Mouse (Mus musculus) megakaryocyte progenitor cell, adult 5-6 weeks (primary cell): ENCODE results near the gene Evi2b. TPM values are rescaled to one million over a fixed set of nuclear protein-coding genes. Genes with fewer than 3 reads are reported as not detected.

Experiments used
- ATAC-seq: replicated peaks from 2 replicates; pipeline ENCODE4 v1.8.0; 2016; ENCODE audit warnings: mild to moderate bottlenecking, moderate TSS enrichment, inconsistent platforms; ENCODE audit not compliant: poor library complexity
- total RNA-seq, 2 experiments: library from RNA; stranded (forward) in 1 of 2; stranded (reverse) in 1 of 2; fragments of 157-497, 149-512 nt in 1 of 2; fragments of 200-1000 nt in 1 of 2; gene quantifications; 2 replicates each; pipeline versions ENCODE4 v1.2.3 to v1.2.4; 2015 to 2017

Evi2b gene
- 454 and 486 TPM in 2 replicates for total RNA-seq (2015)
- 75.7 and 78.7 TPM in 2 replicates for total RNA-seq (2017)

DNA sequence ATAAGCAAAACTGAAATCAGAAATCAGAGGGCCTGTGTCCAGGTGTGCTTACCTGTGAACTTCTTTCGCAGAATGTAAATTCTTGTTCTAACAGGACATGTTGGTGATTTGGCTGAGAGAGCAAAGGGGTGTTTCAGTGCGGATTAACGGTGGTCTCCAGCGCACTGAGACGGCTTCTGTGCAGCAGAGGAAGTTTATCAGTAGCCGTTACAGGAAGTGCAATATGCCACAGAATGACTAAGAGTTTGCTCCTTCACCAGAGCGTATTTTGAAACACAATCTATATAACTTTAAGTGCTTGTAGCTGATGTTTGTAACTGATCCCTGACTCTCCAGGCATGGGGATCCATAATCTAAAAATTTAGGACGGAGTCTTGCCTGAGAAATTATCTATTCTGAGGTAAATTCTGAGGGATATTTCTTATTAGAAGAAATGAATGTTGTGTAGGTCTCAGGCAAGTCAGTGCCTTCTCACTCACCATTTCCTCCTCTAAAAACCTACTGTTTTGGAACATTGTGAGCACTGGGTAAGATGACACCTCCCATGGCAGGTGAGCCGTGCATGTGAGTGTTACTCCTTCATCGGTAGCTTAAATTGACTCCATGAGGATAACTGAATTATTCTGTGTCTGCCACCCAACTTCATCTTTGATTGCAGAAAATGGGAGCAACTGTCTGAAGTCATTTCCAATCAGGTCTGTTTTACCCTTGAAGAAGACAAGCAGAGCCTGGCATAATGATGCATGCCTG lies at the start of gene Evi2b:
Evi2b (minus strand) TSS at position 203 of the 750 bp plus-strand sequence.
- peak; percentile 59 for ATAC-seq

DNA sequence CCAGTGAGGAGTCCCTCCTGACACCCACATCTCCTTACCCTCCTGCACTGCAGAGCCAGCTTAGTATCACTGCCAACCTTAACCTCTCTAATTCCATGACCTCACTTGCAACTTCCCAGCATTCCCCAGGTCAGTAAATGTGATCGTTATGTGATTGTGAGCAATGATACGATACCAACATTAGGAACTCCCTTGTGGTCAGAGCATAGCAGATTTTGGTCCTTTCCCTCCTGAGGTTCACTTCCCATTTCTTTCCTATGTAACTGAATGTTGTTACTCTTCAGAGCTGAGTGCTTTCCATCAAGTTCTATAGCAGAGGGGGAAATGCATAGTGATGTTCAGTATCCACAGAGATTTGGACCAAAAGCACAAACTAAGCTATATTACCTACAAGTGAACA lies 46.8 kb upstream of the Evi2b start:
- peak; percentile 44 for ATAC-seq

DNA sequence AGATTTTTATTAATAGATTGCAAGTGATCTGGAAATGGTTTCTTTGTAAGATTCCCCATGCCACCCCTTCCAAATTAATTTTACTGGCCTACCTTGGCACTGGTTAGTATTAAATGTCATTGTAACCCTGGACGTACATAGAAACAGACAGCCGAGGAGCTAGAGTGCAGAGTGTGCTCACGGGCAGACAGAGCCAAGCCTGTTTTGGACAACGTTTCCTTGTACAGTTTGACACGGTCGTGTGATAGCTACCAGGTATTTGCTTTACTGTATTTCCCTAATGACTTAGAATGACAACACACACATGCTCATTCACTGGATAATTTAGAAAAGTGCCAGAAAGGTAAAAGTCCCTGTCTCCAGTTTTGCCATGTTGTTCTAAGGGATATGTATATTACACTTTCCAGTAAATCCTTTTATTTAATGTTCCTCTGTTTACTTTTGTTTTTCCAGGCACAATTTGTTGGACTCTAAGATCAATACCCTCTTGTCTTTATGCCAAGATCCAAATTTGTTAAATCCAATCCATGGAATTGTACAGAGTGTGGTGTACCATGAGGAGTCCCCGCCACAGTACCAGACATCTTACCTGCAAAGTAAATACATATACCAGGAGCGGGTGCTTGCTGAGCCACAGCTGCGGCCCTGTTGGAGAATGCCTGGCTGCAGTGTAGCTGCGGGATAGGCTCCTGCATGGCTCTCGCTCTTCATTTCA lies 44.8 kb upstream of the Evi2b start:
- no peak for ATAC-seq

DNA sequence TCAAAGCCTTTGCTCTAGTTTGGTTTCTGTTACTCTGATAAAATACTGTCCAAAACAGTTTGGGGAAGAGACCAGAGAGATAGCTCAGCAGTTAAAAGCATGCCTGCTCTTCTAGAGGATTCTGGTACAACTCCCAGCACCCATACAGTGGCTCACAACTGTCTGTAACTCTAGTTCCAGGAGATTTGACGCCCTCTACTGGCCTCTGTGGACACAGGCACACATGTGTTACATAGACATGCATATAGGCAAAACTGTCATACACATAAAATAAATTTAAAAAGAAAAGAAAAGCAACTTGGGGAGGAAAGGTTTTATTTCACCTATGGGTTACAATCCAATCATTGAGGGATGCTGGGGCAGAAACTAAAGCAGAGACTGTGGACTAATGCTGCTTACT lies 43.4 kb upstream of the Evi2b start:
- ATAC-seq = no peak

DNA sequence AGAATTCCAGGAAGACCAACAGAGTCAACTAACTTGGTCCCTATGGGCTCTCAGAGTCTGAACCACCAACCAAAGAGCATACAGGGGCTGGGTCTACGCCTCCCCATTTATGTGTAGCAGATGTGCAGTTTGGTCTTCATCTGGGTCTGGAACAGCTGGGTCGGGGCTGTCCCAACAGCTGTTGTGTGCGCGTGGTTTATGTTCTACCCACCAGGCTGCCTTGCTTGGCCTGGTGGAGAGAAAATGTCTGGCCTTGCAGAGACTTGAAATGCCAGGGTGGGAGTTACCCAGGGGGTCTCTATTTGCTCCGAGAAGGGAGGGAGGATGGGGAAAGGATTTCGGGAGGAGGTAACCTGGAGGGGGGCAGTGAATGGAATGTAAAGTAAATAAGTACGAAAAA lies 39.9 kb upstream of the Evi2b start:
- ATAC-seq = no peak

DNA sequence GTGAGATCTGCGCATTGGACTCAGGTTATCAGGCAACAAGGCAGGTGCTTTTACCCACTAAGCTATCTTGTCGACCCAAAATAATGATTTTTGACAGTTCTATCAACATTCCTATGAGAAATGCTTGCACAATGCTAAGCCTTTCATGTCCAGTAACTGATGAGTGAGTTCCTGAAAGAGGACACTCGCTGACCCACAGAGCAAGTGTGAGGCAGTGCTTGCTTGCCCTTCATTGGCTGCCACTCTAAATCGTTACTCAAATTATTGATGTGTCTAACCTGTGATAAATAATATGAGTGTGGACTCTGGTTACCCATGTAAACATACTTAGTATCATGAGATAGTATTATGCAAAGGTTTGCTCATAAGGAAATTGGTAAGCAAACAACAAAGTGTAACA lies 37.0 kb upstream of the Evi2b start:
- ATAC-seq = no peak

DNA sequence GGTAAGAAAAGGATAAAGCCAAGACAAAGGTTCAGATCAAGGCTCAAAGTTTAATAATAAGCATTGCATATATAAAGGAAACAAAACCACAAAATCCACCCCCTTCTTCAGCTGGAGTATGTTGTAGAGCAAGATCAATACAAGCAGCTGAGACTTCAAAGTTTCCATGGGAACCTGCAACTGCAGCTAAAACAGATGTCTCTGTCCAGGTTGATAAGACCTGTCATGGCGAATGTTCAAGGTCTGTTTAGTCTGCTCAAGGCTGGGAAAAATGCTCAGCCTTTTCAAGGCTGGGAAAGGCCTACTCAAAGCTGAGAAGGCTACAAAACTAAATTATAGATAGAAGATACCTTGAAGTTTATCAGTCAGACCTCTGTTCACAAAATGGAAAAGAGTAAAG lies 29.1 kb upstream of the Evi2b start:
- ATAC-seq = peak; percentile 68

DNA sequence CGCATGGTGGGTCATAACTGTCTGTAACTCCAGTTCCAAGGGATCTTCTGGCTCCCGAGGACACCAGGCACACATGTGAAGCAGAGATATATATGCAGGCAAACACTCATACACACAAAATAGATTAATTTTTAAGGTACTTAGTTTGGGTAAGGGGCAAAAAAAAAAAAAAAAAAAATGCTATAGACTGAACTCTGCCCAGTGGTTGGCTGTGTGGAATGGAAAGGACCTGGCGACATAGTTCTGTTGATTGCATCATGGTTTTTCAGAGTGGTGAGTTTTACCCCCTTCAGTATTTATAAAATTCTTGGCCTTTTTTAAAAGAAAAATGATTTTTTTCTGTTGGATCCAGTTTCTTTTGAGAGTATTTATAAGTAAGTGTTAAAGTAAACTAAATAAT lies 12.7 kb upstream of the Evi2b start:
- ATAC-seq = no peak

DNA sequence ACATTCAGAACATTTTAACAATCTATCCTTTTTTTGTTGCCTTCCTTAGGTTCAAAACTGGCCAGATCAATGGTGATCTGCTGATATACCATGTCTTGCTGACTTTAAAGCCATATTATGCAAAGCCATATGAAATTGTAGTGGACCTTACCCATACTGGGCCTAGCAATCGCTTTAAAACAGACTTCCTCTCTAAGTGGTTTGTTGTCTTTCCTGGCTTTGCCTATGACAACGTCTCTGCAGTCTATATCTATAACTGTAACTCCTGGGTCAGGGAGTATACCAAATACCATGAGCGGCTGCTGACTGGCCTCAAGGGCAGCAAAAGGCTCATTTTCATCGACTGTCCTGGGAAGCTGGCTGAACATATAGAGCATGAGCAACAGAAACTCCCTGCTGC lies 12.0 kb upstream of the Evi2b start:
- peak; percentile 27; the same call in 1 of the 2 replicates for ATAC-seq

DNA sequence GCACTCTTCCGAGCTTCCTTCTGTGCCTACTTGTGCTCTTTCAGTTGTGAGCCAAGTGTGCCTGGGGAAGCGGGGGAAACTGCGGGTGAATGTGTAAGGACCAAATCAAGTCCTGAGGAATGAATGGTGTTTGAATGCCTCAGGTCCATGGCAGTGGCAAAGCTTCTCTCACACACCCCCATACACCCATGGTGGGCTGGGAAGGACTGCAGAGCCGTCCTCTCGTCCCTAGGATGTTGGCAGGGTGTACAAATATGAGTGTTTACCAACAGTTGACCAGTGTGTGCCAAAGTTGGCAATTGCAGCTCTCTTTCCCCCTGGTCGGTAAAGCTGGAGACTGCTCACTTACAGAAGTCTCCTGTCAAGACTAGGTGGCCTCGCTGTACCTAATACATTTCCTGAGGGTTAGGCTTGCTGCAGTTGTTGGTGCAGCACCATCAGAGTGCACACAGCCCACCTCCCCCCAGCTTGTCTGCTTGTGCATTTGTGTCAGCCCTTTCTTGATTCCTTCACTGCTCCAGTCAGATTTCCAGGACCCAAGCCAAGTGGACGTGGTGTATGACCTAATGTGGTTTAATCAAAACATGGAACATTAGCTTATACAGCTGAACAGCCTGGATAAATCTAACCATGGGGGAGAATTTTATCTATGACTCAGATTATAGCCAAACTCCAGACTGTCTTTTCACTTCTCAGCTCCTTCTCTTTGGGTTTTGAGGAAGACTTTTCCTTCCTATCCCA lies 10.6 kb upstream of the Evi2b start:
- ATAC-seq = no peak

DNA sequence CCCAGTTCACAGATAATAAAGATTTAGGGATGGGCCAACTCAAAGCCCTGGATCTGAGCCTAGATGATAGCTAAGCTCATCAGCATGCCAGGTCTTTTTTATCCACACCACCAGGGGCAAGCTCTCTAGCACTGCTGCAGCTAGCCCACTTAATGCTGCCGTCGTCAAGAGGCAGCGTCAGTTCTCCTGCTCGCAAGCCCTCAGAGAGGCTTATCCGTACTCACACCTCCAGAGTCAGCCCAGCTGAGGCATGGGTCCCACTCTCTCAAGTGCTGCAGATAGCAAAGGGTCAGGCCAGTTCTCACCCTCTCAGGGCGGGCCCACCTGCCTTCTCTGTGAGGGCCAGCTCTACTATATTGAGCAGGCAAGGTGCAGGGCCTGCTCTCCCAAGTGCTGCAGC lies 9.7 kb upstream of the Evi2b start:
- ATAC-seq = peak; percentile 64

DNA sequence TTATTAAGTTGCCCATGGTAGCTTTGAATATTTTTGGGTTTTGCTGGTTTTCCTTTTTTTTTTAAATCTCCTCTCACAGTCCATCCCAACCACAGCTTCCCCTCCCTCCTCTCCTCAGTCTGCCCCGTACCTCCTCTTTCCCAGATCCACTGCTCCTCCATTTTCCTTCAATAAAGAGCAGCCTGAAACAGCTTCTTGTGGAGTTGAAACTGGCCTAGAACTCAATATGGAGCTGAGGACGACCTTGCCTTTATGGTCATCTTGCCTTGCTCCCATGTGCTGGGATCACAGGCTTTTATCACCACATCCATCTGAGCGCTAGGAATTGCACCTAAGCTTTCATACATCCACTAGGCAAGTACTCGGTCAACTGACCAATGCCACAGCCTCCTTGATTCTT lies 7.9 kb upstream of the Evi2b start:
- no peak for ATAC-seq

DNA sequence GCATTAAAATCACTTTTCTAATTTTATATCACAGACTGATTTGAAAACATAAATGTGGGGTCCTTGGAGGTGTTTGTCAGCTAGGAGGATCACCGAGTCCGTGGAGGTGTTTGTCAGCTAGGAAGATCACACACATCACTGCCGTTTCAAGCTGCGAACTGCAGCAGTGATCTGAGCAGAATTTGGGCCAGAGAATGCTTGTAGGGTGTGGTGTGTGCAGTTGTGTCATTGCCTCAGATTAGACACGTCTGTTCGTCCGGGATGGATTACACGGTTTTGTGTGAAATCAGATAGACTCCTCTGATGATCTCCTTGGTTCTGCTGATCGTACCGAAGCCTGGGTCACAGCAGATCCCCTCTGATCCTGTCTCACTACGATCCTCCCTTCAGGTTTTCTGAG lies 7.2 kb upstream of the Evi2b start:
- ATAC-seq = no peak

DNA sequence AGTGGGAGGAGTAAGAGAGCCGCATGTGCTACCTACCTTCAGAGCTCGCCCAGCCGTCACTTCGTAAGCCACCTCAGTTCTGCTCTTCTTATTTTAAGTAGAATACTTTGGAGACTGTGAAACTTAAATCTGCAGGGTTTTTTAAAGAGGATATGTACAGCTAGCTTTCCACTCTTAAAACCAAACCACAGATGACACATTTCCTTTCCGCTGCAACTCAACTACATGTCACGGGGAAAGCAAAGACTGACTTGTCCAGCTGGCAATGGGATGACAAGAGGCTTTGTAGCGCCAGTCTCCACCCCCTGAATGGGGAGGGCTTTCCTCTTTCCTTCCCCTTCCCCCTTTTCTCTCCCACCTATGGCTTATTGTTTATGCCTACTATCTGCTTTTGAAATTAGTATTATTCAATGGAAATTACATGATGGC lies 6.8 kb upstream of the Evi2b start, which contains the start of the genes Evi2 and Evi2a:
Evi2 (minus strand) TSS at position 257 of the 429 bp plus-strand sequence.
Evi2a (minus strand) TSS at position 277 of the 429 bp plus-strand sequence.
- ATAC-seq = peak; percentile 45

DNA sequence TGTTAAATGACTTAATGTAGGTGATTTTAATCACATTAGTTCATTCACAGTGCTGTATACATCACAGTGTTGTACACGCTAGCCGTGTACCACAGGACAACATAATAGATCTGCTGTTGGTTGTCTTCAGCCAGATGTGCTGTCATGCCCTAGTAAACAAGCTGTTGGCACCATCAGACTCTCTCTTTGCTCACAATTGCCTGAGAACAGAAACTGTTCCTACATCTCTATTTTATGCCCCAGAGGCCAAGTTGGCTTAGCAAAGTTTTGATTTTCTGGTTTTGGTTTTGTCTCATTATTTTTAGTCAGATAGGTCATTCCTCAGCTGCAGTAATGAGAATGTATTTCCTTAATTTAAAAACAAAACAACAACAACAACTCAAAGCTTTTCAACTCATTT lies 6.2 kb upstream of the Evi2b start:
- ATAC-seq = no peak

DNA sequence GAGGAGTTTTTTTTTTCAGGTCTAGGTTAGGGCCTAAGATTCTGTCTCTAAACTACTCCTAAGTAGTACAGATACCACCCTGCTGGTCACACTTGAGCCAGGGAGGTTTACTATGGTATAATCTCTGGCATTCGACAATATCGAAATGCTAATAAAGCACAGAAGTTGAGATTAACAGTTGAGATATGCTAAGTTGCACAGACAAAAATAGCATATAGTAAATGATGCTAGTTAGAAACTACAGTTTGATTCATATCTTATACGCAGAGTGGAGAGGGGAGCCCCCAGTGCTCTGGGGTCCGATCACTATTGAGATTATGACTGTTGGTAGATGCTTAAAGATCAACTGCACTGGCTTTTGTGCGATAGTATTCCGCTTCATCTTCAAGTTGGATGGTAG lies 5.7 kb upstream of the Evi2b start:
- no peak for ATAC-seq

DNA sequence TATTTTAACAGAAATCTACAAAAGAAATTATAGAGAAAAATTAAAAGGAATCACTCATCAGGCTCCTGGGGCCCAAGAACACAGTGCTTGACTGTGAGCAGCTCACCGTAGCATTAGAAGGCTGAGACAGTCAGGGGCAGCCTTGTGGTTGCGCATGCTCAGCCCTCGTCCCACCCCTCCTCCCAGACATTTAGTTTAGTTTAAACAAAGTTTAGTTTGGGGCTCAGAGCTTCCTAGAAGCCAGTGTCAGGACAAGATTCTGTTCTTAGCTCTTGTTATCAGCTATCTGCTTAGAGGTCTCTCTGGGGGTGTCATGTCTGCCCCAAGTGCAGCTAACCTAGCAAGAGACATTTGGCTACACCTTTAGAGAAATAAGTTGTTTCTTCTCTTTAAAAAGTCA lies 5.0 kb upstream of the Evi2b start:
- no peak for ATAC-seq

DNA sequence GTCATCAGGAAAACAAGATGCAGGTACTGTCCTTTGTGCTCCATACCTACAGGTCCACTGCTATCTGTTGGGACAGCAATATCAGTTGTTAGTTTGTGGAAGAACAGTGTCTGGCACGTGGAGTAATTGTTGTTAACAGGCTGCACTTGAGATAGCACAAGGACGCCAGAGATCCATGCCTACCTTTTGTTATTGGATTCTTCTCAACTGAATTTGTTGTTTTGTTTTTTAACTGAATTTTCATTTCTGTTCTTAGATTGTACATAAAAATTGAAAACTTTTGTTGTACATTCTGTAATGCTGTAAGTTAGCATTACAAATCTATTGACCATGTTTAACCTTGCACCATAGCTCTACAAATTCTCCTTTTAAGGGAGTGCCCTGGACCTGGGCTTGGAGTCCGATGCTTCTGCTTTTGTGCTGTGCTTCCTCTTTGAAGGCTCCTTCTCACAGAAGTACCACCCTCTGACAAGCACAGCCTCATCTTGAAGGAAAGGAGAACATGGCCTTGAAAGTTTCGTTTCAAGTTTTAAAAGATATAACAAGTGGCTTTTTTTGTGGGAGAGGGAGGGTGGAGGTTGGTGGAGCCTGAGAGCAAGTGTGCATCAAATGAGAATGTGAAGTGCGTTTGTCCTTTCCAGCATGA lies 4.3 kb upstream of the Evi2b start:
- ATAC-seq = peak; percentile 70

DNA sequence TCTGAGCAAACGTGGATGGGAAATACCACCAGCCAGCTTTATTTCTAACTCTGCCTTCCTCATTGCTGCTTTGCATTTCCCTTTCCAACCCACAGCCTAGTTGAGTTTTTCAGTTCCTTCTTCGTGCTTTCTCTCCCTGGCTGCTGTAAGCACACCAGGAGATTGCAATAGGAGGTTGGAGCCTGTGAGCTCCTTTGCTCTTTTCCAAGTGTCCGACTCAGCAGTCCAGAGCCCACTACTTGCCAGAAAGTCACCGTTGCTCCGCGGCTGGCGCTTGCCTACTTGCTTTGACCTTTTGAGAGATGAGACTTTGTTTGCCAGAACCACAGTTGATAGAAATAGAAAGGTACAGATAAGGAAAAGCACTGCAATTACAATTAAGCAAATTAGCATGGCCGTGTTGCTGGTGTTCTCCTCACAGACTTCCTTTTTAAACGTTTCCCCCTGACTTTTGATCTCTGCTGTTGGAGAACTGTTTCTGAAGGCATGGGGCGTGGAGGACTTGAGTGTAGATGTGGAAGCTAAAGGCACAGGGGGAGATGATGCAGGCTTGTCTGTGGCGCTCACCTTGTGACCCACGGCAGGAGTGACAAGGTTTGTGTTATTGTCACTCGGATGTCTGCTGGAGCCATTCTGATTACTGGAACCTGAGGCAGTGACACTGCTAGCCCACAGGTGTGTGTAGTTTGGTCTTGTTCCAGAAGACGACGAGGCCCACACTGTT lies 3.6 kb upstream of the Evi2b start:
- peak; percentile 9; the same call in 1 of the 2 replicates for ATAC-seq

DNA sequence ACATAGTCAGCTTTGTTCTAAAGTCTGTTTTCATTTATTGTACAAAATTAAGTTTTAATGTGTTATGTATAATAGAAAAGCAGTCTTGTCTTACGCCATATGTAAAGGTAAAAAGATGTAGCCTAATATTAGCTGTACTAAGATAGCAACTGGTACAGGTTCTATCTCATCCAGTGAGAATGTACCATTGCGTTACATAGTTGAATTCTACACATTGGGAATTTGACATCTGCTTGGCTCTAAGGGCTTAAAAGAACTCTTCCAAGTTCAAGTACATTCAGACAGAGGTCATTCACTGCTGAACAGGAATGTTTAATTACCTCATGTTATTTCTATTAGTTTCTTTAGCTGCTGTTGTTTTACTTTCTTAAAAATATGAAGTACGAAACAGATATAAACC lies 3.0 kb upstream of the Evi2b start:
- ATAC-seq = no peak

DNA sequence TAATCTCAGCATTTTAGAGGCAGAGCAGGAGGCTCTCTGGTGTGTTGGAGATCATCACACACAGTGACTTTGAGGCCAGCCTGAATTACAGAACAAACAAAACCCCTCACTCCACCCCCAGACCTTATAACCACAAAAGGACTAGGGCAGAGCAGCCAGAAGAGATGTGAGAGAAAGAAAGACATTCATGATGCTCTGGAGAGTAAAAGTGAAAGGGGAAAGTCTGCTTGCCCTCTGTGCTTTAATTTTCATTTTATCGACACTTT lies 681 bp upstream of the Evi2b start:
- ATAC-seq = no peak
